Mouse (Mus musculus) hindbrain, postnatal 0 days (tissue): ENCODE data around the gene Pdha1. TPM values are rescaled to one million over a fixed set of nuclear protein-coding genes. Genes with fewer than 3 reads are reported as not detected.

Experiments used
- ATAC-seq: fragments of 200-750 bp; cut with Nextera tagmentation; 2 replicates; pipeline ENCODE4 v1.8.0; 2017; ENCODE audit warnings: mild to moderate bottlenecking, moderate TSS enrichment, moderate library complexity
- DNase-seq: peaks from one replicate; pipeline ENCODE4 v3.0.0-alpha.2; 2015; ENCODE audit warnings: low spot score
- H3K27ac ChIP-seq: fragments of 300-500 bp; sonication (generic); 2 replicates; pipeline ENCODE4 v1.5.1; 2014; ENCODE audit warnings: mild to moderate bottlenecking
- H3K27me3 ChIP-seq: fragments of 300-500 bp; sonication (generic); 2 replicates; pipeline ENCODE4 v1.6.1; 2014; ENCODE audit warnings: low read length, mixed read lengths; ENCODE audit not compliant: insufficient read depth
- H3K36me3 ChIP-seq: fragments of 300-500 bp; sonication (generic); 2 replicates; pipeline ENCODE4 v1.6.1; 2014; ENCODE audit warnings: low read length, mixed read lengths; ENCODE audit not compliant: insufficient read depth
- H3K4me1 ChIP-seq: fragments of 300-500 bp; sonication (generic); 2 replicates; pipeline ENCODE4 v1.6.1; 2014; ENCODE audit warnings: antibody characterized with exemption, low read length, mixed read lengths; ENCODE audit not compliant: insufficient read depth
- H3K4me2 ChIP-seq: fragments of 300-500 bp; sonication (generic); 2 replicates; pipeline ENCODE4 v1.6.1; 2014; ENCODE audit warnings: low read depth, mild to moderate bottlenecking, low read length, moderate library complexity, mixed read lengths
- H3K4me3 ChIP-seq: fragments of 300-500 bp; sonication (generic); 2 replicates; pipeline ENCODE4 v1.5.1; 2014; ENCODE audit warnings: low read length
- H3K9ac ChIP-seq: fragments of 300-500 bp; sonication (generic); replicated peaks from 2 replicates; pipeline ENCODE4 v1.6.1; 2014; ENCODE audit warnings: mild to moderate bottlenecking, low read length, moderate library complexity, mixed read lengths
- H3K9me3 ChIP-seq: fragments of 300-500 bp; sonication (generic); 2 replicates; pipeline ENCODE4 v1.6.1; 2016; ENCODE audit warnings: low read length, mixed read lengths
- CTCF ChIP-seq: IDR thresholded peaks from 2 replicates; pipeline ENCODE4 v1.5.1; 2016; ENCODE audit warnings: antibody characterized with exemption, control low read depth, low read depth
- WGBS: fragments of 180-500 bp; shearing (Covaris S2); extraction: QIAGEN DNeasy Blood & Tissue Kit; methylation state at CpG from one replicate; pipeline ENCODE4 v1.1.7; 2014; 5-methylcytosine and 5-hydroxymethylcytosine counted together
- polyA plus RNA-seq: library from polyadenylated mRNA; unstranded; fragments of >200 nt; fragmentation: Nextera tagmentation; extraction: Ambion mirVana; gene quantifications from 2 replicates; pipeline ENCODE4 v1.2.1, GENCODE M21; 2015
- total RNA-seq: library from RNA; depleted of rRNA; stranded (reverse); fragments of >200 nt; gene quantifications from 2 replicates; pipeline ENCODE4 v1.2.3, GENCODE M21; 2014

Gene Pdha1
- total and polyA plus RNA-seq, 2 experiments from 2014 or later: 145 to 207 TPM

GRCm38 (mm10) chrX:160148859-160149258 lies 10.6 kb upstream of the Pdha1 start:
- Histone ChIP-seq H3K27ac (no peak overlapping the region), H3K4me1 (no peaks in the 10 kb centered on the region)

GRCm38 (mm10) chrX:160147406-160147805 lies 9.2 kb upstream of the Pdha1 start:
- no peak for DNase-seq
- TF ChIP-seq CTCF: no peak
- H3K36me3 ChIP-seq: no peaks in the 10 kb centered on the region
- ATAC-seq: no peak
- WGBS: 85% methylated on average over 3 of the region's 3 CpGs
- H3K4me3 ChIP-seq: no peak overlapping the region
- H3K27me3 ChIP-seq: no peaks in the 10 kb centered on the region
- H3K27ac ChIP-seq: no peak overlapping the region
- H3K4me2 ChIP-seq: no peak overlapping the region
- no peaks in the 10 kb centered on the region for H3K4me1 ChIP-seq
- no peak overlapping the region for H3K9ac ChIP-seq
- no peaks in the 10 kb centered on the region for H3K9me3 ChIP-seq

More at GRCm38 (mm10) chrX:160148859-160149258, 10.6 kb upstream of the Pdha1 start:
- 87% methylated on average over 3 of the region's 3 CpGs for WGBS
- H3K36me3 ChIP-seq: no peaks in the 10 kb centered on the region
- no peak overlapping the region for H3K4me3 ChIP-seq
- no peak overlapping the region for H3K9ac ChIP-seq
- DNase-seq (no peak), ATAC-seq (no peak)
- no peak for TF ChIP-seq CTCF
- H3K9me3 ChIP-seq: no peaks in the 10 kb centered on the region
- H3K27me3 ChIP-seq: no peaks in the 10 kb centered on the region
- H3K4me2 ChIP-seq: no peak overlapping the region

- no peaks in the 10 kb centered on the region for H3K27me3 ChIP-seq
- no peak overlapping the region for H3K27ac ChIP-seq
- H3K9me3 ChIP-seq: no peaks in the 10 kb centered on the region
- 79% methylated on average over 4 of the region's 4 CpGs for WGBS
- no peak for TF ChIP-seq CTCF
- DNase-seq (no peak), ATAC-seq (no peak)
- H3K4me1 ChIP-seq: no peaks in the 10 kb centered on the region
- no peaks in the 10 kb centered on the region for H3K36me3 ChIP-seq
- no peak overlapping the region for H3K4me3 ChIP-seq
- no peak overlapping the region for H3K4me2 ChIP-seq
- no peak overlapping the region for H3K9ac ChIP-seq
Measured at GRCm38 (mm10) chrX:160146806-160147205, 8.6 kb upstream of the Pdha1 start.

- ATAC-seq (no peak), DNase-seq (no peak)
- Histone ChIP-seq H3K27ac (peak overlapping the region; percentile 79), H3K4me1 (no peaks in the 10 kb centered on the region), H3K27me3 (no peaks in the 10 kb centered on the region), H3K36me3 (no peaks in the 10 kb centered on the region), H3K9me3 (no peaks in the 10 kb centered on the region), H3K9ac (peak overlapping the region; percentile 43), H3K4me3 (peak overlapping the region; percentile 53), H3K4me2 (peak overlapping the region; percentile 67)
- 38% methylated on average over 18 of the region's 18 CpGs for WGBS
- no peak for TF ChIP-seq CTCF
Measured at GRCm38 (mm10) chrX:160137177-160137860, 894 bp downstream of the Pdha1 start.

- Histone ChIP-seq H3K27me3 (no peaks in the 10 kb centered on the region), H3K9me3 (no peaks in the 10 kb centered on the region), H3K27ac (no peak overlapping the region), H3K4me1 (no peaks in the 10 kb centered on the region), H3K36me3 (no peaks in the 10 kb centered on the region), H3K4me3 (peak overlapping the region; percentile 17), H3K4me2 (peak overlapping the region; percentile 67), H3K9ac (no peak overlapping the region)
- ATAC-seq (no peak), DNase-seq (no peak)
- TF ChIP-seq CTCF: no peak
- 39% methylated on average over 5 of the region's 5 CpGs for WGBS
Measured at GRCm38 (mm10) chrX:160136153-160136552, 2.1 kb downstream of the Pdha1 start.

- Histone ChIP-seq H3K4me1 (no peaks in the 10 kb centered on the region), H3K9ac (no peak overlapping the region), H3K9me3 (no peaks in the 10 kb centered on the region), H3K4me2 (peak overlapping the region; percentile 67), H3K27me3 (no peaks in the 10 kb centered on the region), H3K27ac (no peak overlapping the region), H3K4me3 (no peak overlapping the region), H3K36me3 (no peaks in the 10 kb centered on the region)
- TF ChIP-seq CTCF: no peak
- WGBS: 36% methylated on average over 6 of the region's 6 CpGs
- ATAC-seq (no peak), DNase-seq (no peak)
Measured at GRCm38 (mm10) chrX:160135719-160136118, 2.5 kb downstream of the Pdha1 start.

- Histone ChIP-seq H3K27ac (no peak overlapping the region), H3K36me3 (no peaks in the 10 kb centered on the region), H3K9me3 (no peaks in the 10 kb centered on the region), H3K4me3 (no peak overlapping the region), H3K4me1 (no peaks in the 10 kb centered on the region), H3K27me3 (no peaks in the 10 kb centered on the region), H3K4me2 (no peak overlapping the region), H3K9ac (no peak overlapping the region)
- ATAC-seq (no peak), DNase-seq (no peak)
- WGBS: 80% methylated on average over 11 of the region's 11 CpGs
- TF ChIP-seq CTCF: no peak
Measured at GRCm38 (mm10) chrX:160134136-160134843, 3.9 kb downstream of the Pdha1 start.
